Mouse (Mus musculus) layer of hippocampus, postnatal 25 days (tissue): ENCODE measurements around the gene Cfap45. TPM values are rescaled to one million over a fixed set of nuclear protein-coding genes. Genes with fewer than 3 reads are reported as not detected.

Experiments
- DNase-seq, 2 experiments: peaks; one replicate each; pipeline ENCODE4 v3.0.0; 2022; ENCODE audit warnings: mixed read lengths in 2 of 2, low spot score in 1 of 2; ENCODE audit errors: extremely low spot score in 1 of 2
- total RNA-seq, 2 experiments: library from RNA; stranded (reverse); gene quantifications; 2 replicates each; pipeline ENCODE4 v1.2.3; 2021

The Cfap45 gene
- 1 to 10 TPM; 3.1 to 3.9 TPM for total RNA-seq

GRCm38 (mm10) chr1:172520576-172521440 lies at the start of gene Cfap45:
Gene Cfap45 (plus strand): TSS chr1:172520801.
- DNase-seq: peak; percentile 48 to 54

GRCm38 (mm10) chr1:172472909-172473308 lies 47.7 kb upstream of the Cfap45 start:
- DNase-seq: no peak

- DNase-seq: no peak
These were observed 46.4 kb upstream of the Cfap45 start for GRCm38 (mm10) chr1:172474196-172474595.

- DNase-seq: no peak
These were observed 45.4 kb upstream of the Cfap45 start, which contains the start of gene Slamf9 for GRCm38 (mm10) chr1:172475054-172475741. Gene Slamf9 (plus strand): TSS chr1:172475358.

GRCm38 (mm10) chr1:172478020-172478419 lies 42.6 kb upstream of the Cfap45 start:
- DNase-seq: no peak

- DNase-seq: no peak
These were observed 40.2 kb upstream of the Cfap45 start for GRCm38 (mm10) chr1:172480376-172480775.

GRCm38 (mm10) chr1:172481111-172481510 lies 39.5 kb upstream of the Cfap45 start:
- DNase-seq: no peak

GRCm38 (mm10) chr1:172481540-172482280 lies 38.9 kb upstream of the Cfap45 start, which contains the start of gene Igsf9:
Gene Igsf9 (plus strand): TSS chr1:172481788.
- DNase-seq: peak; percentile 71 to 82

- no peak for DNase-seq
These were observed 37.9 kb upstream of the Cfap45 start for GRCm38 (mm10) chr1:172482518-172483360.

GRCm38 (mm10) chr1:172483361-172483660 lies 37.3 kb upstream of the Cfap45 start:
- DNase-seq: no peak

- no peak for DNase-seq
These were observed 36.4 kb upstream of the Cfap45 start for GRCm38 (mm10) chr1:172484236-172484635.

- DNase-seq: no peak
These were observed 35.9 kb upstream of the Cfap45 start for GRCm38 (mm10) chr1:172484671-172485070.

GRCm38 (mm10) chr1:172485821-172486220 lies 34.8 kb upstream of the Cfap45 start:
- DNase-seq: no peak

GRCm38 (mm10) chr1:172486236-172486635 lies 34.4 kb upstream of the Cfap45 start:
- no peak for DNase-seq

GRCm38 (mm10) chr1:172486651-172487050 lies 34.0 kb upstream of the Cfap45 start:
- DNase-seq: no peak

- DNase-seq: no peak
These were observed 32.7 kb upstream of the Cfap45 start for GRCm38 (mm10) chr1:172487859-172488258.

- no peak for DNase-seq
These were observed 31.8 kb upstream of the Cfap45 start for GRCm38 (mm10) chr1:172488831-172489230.

GRCm38 (mm10) chr1:172489585-172490250 lies 30.9 kb upstream of the Cfap45 start:
- no peak for DNase-seq

- peak; percentile 95 to 99 for DNase-seq
These were observed 30.3 kb upstream of the Cfap45 start for GRCm38 (mm10) chr1:172490261-172490661.
